Mouse (Mus musculus): ENCODE measurements around the gene Rsrc1. TPM values are rescaled to one million over a fixed set of nuclear protein-coding genes. Genes with fewer than 3 reads are reported as not detected.

Gene Rsrc1
- polyA plus RNA-seq (2016; fragmentation: Nextera tagmentation; extraction: Ambion mirVana) = 40.3 and 40.7 TPM in 2 replicates

GRCm38 (mm10) chr3:66981101-66981661 is at the start of gene Rsrc1:
Rsrc1 (plus strand) TSS chr3:66981390.
- 0% methylated on average over 27 of the region's 62 CpGs for WGBS
- peak; percentile 27 for ATAC-seq (ENCODE audit: low FRiP score)
- Histone ChIP-seq H3K27me3 (peaks cover 71% of the 10 kb centered on the region), H3K4me1 (peaks cover 23% of the 10 kb centered on the region), H3K27ac (peak within 1 kb of the TSS; percentile 86), H3K4me3 (peak within 1 kb of the TSS; percentile 47), H3K9me3 (replicated peaks) (no peaks in the 10 kb centered on the region), H3K9ac (peak within 1 kb of the TSS; percentile 65), H3K4me2 (replicated peaks) (peak within 1 kb of the TSS; percentile 72), H3K36me3 (no peaks in the 10 kb centered on the region)

DNA sequence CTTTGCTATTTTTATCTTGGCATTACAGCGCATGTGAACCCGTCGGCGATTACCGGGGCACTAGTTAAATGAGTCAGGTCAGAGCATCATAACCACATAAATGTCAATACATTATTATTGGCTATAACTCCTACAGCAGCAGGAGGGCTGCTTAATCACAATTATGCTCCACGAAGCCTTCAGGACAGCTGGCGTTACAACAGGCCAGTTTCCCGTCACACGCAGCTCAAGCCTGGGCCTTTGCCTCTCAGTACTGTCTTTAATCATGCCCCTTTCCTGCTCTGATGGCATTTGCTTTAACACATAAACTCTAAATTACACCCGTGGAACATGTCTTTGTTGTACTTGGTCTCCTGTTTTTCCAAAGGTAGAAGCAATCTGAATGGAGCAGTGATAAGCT is 41.5 kb upstream of the Rsrc1 start:
- WGBS = 63% methylated on average over 10 of the region's 10 CpGs
- Histone ChIP-seq H3K4me3 (no peak overlapping the region), H3K36me3 (no peaks in the 10 kb centered on the region), H3K4me2 (replicated peaks) (no peak overlapping the region), H3K4me1 (peaks cover 3% of the 10 kb centered on the region; the same call in 1 of the 2 replicates), H3K27me3 (no peaks in the 10 kb centered on the region), H3K9ac (no peak overlapping the region), H3K9me3 (replicated peaks) (no peaks in the 10 kb centered on the region), H3K27ac (no peak overlapping the region)
- no peak for ATAC-seq (ENCODE audit: low FRiP score)

DNA sequence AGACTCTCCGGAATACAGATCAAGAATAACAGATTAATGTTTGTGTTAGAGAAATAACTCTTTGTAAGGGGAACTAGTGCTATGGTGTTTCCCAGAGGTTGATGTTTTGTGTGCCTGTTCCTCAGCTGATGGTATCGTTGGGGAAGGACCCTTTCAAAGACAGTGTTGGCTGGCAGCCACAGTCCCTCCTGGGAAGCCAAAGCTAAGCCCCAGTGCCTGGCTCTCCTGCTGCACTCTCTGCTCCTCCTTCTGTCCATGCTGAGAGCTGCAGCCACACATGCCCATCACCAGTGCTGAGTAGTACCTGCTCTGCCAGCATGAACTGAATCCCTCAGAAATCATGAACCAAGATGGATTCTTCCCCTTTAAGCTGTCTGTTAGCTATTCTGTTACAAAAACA is 26.1 kb upstream of the Rsrc1 start:
- ATAC-seq (ENCODE audit: low FRiP score) = no peak
- H3K27ac ChIP-seq = no peak overlapping the region
- no peaks in the 10 kb centered on the region for H3K9me3 ChIP-seq (replicated peaks)
- 57% methylated on average over 2 of the region's 2 CpGs for WGBS
- no peak overlapping the region for H3K4me2 ChIP-seq (replicated peaks)
- H3K9ac ChIP-seq = no peak overlapping the region
- no peaks in the 10 kb centered on the region for H3K4me1 ChIP-seq
- no peaks in the 10 kb centered on the region for H3K27me3 ChIP-seq
- H3K36me3 ChIP-seq = no peaks in the 10 kb centered on the region
- no peak overlapping the region for H3K4me3 ChIP-seq

DNA sequence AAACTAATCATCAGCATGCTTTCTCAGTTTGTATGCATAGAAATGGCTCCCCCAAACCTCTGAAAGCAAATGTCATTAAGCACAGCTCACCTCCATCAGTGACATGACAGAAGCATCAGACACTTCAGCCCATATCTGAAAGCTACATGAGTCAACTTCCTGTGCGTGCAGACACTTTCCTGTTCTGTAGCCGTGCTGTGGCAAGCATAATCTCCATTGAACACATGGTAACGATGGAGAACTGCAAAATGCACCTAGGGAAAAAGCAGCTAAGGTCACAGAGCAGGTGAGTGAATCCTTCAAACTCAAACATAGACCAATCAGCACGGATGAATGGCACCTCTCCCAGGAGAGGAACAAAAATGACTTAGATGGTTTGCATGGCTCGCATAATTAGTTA is 21.2 kb upstream of the Rsrc1 start:
- ATAC-seq (ENCODE audit: low FRiP score) = no peak

GRCm38 (mm10) chr3:66964884-66965283 is 16.3 kb upstream of the Rsrc1 start:
- Histone ChIP-seq H3K9me3 (replicated peaks) (no peaks in the 10 kb centered on the region), H3K4me1 (no peaks in the 10 kb centered on the region), H3K27ac (no peak overlapping the region), H3K9ac (no peak overlapping the region), H3K4me3 (no peak overlapping the region), H3K4me2 (replicated peaks) (no peak overlapping the region), H3K27me3 (peaks cover 33% of the 10 kb centered on the region), H3K36me3 (no peaks in the 10 kb centered on the region)
- no peak for ATAC-seq (ENCODE audit: low FRiP score)
- 48% methylated on average over 3 of the region's 3 CpGs for WGBS

More for the DNA sequence above, 21.2 kb upstream of the Rsrc1 start:
- no peak overlapping the region for H3K27ac ChIP-seq
- H3K4me3 ChIP-seq = no peak overlapping the region
- H3K9me3 ChIP-seq (replicated peaks) = no peaks in the 10 kb centered on the region
- no peaks in the 10 kb centered on the region for H3K36me3 ChIP-seq
- H3K4me2 ChIP-seq (replicated peaks) = no peak overlapping the region
- no peak overlapping the region for H3K9ac ChIP-seq
- H3K4me1 ChIP-seq = no peaks in the 10 kb centered on the region
- 78% methylated on average over 5 of the region's 5 CpGs for WGBS
- H3K27me3 ChIP-seq = peaks cover 6% of the 10 kb centered on the region; the same call in 1 of the 2 replicates

GRCm38 (mm10) chr3:66967508-66967907 is 13.7 kb upstream of the Rsrc1 start:
- Histone ChIP-seq H3K27me3 (peaks cover 50% of the 10 kb centered on the region), H3K9ac (no peak overlapping the region), H3K4me3 (no peak overlapping the region), H3K4me2 (replicated peaks) (no peak overlapping the region), H3K27ac (no peak overlapping the region), H3K36me3 (no peaks in the 10 kb centered on the region), H3K9me3 (replicated peaks) (no peaks in the 10 kb centered on the region), H3K4me1 (peaks cover 7% of the 10 kb centered on the region)
- ATAC-seq (ENCODE audit: low FRiP score) = no peak
- WGBS = 70% methylated on average over 4 of the region's 4 CpGs

GRCm38 (mm10) chr3:66970261-66970660 is 10.9 kb upstream of the Rsrc1 start:
- H3K4me2 ChIP-seq (replicated peaks) = peak overlapping the region; percentile 32
- WGBS = 2% methylated on average over 10 of the region's 10 CpGs
- no peak overlapping the region for H3K9ac ChIP-seq
- no peaks in the 10 kb centered on the region for H3K9me3 ChIP-seq (replicated peaks)
- H3K36me3 ChIP-seq = no peaks in the 10 kb centered on the region
- H3K27ac ChIP-seq = 0 out of 2 replicates have a peak overlapping the region, but pooled peaks have one; percentile 19
- 0 out of 2 replicates have a peak, but pooled peaks have one; percentile 3 for ATAC-seq (ENCODE audit: low FRiP score)
- H3K4me3 ChIP-seq = no peak overlapping the region
- peaks cover 15% of the 10 kb centered on the region for H3K4me1 ChIP-seq
- peaks cover 73% of the 10 kb centered on the region for H3K27me3 ChIP-seq

- Histone ChIP-seq H3K9me3 (replicated peaks) (no peaks in the 10 kb centered on the region), H3K27ac (0 out of 2 replicates have a peak overlapping the region, but pooled peaks have one; percentile 19), H3K4me2 (replicated peaks) (peak overlapping the region; percentile 32), H3K4me1 (peaks cover 15% of the 10 kb centered on the region), H3K4me3 (peak overlapping the region; percentile 14; the same call in 1 of the 2 replicates), H3K36me3 (no peaks in the 10 kb centered on the region), H3K27me3 (peaks cover 73% of the 10 kb centered on the region), H3K9ac (no peak overlapping the region)
- peak; percentile 31; the same call in 1 of the 2 replicates for ATAC-seq (ENCODE audit: low FRiP score)
- WGBS = under 1% methylated on average over 29 of the region's 29 CpGs
Measured at GRCm38 (mm10) chr3:66970661-66971331, 10.4 kb upstream of the Rsrc1 start.

- peaks cover 79% of the 10 kb centered on the region for H3K27me3 ChIP-seq
- no peak overlapping the region for H3K4me2 ChIP-seq (replicated peaks)
- H3K4me3 ChIP-seq = no peak overlapping the region
- no peaks in the 10 kb centered on the region for H3K36me3 ChIP-seq
- no peak overlapping the region for H3K27ac ChIP-seq
- WGBS = 3% methylated on average over 16 of the region's 16 CpGs
- H3K4me1 ChIP-seq = peaks cover 15% of the 10 kb centered on the region
- no peaks in the 10 kb centered on the region for H3K9me3 ChIP-seq (replicated peaks)
- no peak for ATAC-seq (ENCODE audit: low FRiP score)
- no peak overlapping the region for H3K9ac ChIP-seq
Measured at GRCm38 (mm10) chr3:66972191-66972950, 8.8 kb upstream of the Rsrc1 start.

DNA sequence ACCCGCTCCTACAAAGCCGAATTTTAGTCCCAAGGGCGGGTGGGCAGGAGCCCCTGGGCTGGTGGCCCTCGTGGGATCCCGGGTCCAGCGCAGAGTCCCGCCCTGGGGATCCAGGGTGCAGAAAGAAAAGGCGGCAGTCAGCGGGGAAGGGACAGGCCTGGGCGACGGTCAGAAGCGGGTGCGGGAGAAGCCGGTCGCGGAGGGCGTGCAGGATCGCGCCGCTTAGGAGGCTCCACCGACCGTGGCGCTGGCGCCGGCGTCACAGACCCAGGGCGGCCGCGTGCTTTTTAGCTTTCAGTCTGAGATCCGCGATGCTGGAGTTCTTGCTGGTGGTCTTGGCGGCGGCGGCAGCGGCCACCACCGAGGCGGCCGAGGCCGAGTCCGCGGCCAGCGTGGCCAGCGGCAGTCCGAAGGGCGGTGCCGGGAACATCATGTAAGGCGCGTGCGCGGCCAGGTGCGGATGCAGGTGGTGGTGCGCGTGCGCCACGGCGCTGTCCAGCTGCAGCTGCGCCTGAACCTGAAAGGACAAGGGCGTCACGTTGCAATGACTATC is 7.7 kb upstream of the Rsrc1 start:
- Histone ChIP-seq H3K9me3 (replicated peaks) (no peaks in the 10 kb centered on the region), H3K9ac (peak overlapping the region; percentile 59), H3K36me3 (no peaks in the 10 kb centered on the region), H3K4me1 (peaks cover 15% of the 10 kb centered on the region), H3K4me2 (replicated peaks) (peak overlapping the region; percentile 78), H3K4me3 (peak overlapping the region; percentile 49), H3K27ac (peak overlapping the region; percentile 62; the same call in 1 of the 2 replicates), H3K27me3 (peaks cover 77% of the 10 kb centered on the region)
- peak; percentile 52 for ATAC-seq (ENCODE audit: low FRiP score)
- under 1% methylated on average over 57 of the region's 59 CpGs for WGBS

- 0 out of 2 replicates have a peak overlapping the region, but pooled peaks have one; percentile 4 for H3K4me2 ChIP-seq (replicated peaks)
Measured at GRCm38 (mm10) chr3:66974501-66974900, 6.7 kb upstream of the Rsrc1 start.

More at GRCm38 (mm10) chr3:66974501-66974900, 6.7 kb upstream of the Rsrc1 start:
- Histone ChIP-seq H3K9ac (no peak overlapping the region), H3K4me3 (no peak overlapping the region), H3K4me1 (peaks cover 18% of the 10 kb centered on the region), H3K9me3 (replicated peaks) (no peaks in the 10 kb centered on the region), H3K27ac (no peak overlapping the region), H3K27me3 (peaks cover 85% of the 10 kb centered on the region), H3K36me3 (no peaks in the 10 kb centered on the region)
- ATAC-seq (ENCODE audit: low FRiP score) = no peak
- WGBS = 7% methylated on average over 3 of the region's 3 CpGs

Data from hindbrain, embryonic 12.5 days (tissue).